Mouse (Mus musculus): Measurements from ENCODE around the gene Exosc1. TPM values are rescaled to one million over a fixed set of nuclear protein-coding genes. Genes with fewer than 3 reads are reported as not detected.

The Exosc1 gene
- 49.2 and 52.2 TPM in 2 replicates for polyA plus RNA-seq (2016; fragmentation: Nextera tagmentation; extraction: Ambion mirVana)

DNA sequence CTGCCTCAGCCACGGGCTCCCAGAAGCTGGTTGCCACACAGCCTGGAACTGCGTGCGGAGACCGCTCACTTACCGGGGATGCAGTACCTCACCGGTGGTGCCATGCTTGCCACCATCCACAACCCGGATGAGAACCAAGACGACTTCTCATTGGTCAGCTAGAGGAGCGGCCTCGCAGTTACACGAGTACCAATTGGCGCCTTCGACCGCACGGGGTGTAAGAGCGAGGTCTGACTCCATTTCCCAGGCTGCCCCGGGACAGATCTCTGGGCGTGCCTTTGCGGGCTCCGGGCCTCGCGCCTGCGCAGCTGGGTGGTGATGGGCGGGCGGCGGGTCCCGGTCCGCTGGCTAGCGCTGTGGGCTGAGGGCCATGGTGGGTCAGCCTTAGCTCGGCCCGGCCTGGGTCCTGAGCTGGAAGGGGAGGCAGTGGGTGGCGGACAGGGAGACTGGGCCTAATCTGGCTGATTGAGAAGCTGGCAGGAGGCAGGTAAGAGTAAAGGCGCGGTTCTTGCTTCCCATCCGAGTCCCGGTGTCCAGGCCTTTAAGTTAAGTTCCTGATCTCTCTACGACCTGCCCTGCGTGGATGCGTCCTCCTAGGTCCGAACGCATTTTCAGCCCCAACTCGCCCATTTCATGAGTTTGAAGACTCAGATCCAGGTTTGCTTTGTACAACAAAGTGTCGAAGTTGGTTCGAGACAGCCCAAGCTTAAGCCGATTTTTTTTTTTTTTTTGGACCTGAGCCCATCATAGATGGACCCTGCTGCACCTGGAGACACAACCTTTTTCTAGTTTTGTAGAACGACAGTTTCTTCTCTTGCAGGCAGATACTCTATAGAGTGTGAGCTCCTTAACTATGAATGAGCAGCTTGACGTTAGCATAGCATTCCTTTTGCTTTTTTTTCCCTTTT lies at the start of gene Exosc1, which contains the start of gene Zdhhc16:
TSS of gene Exosc1 (minus strand) at position 245 of the 908 bp plus-strand sequence.
TSS of gene Zdhhc16 (plus strand) at position 302 of the 908 bp plus-strand sequence.
- Histone ChIP-seq H3K36me3 (peaks cover 29% of the 10 kb centered on the region), H3K4me3 (peak within 1 kb of the TSS; percentile 80), H3K9ac (peak within 1 kb of the TSS; percentile 81), H3K27me3 (replicated peaks) (no peaks in the 10 kb centered on the region), H3K9me3 (replicated peaks) (no peaks in the 10 kb centered on the region), H3K27ac (ENCODE audit: poor library complexity, severe bottlenecking) (no peak within 1 kb of the TSS; the same call in 1 of the 2 replicates), H3K4me1 (replicated peaks) (peaks cover 13% of the 10 kb centered on the region), H3K4me2 (peak within 1 kb of the TSS; percentile 77)
- WGBS: under 1% methylated on average over 47 of the region's 47 CpGs
- ATAC-seq (ENCODE audit: insufficient number of reproducible peaks, low FRiP score): peak; percentile 100

- no peaks in the 10 kb centered on the region for H3K9me3 ChIP-seq (replicated peaks)
- H3K27me3 ChIP-seq (replicated peaks): no peaks in the 10 kb centered on the region
- peaks cover 16% of the 10 kb centered on the region for H3K4me1 ChIP-seq (replicated peaks)
- peak overlapping the region; percentile 85 for H3K4me2 ChIP-seq
- H3K4me3 ChIP-seq: peak overlapping the region; percentile 68
- peak overlapping the region; percentile 89 for H3K9ac ChIP-seq
- H3K36me3 ChIP-seq: no peaks in the 10 kb centered on the region
- peak overlapping the region; percentile 87 for H3K27ac ChIP-seq (ENCODE audit: poor library complexity, severe bottlenecking)
- ATAC-seq (ENCODE audit: insufficient number of reproducible peaks, low FRiP score): no peak
- 8% methylated on average over 4 of the region's 4 CpGs for WGBS
Observed at GRCm38 (mm10) chr19:41982791-41983150, 49.5 kb upstream of the Exosc1 start.

DNA sequence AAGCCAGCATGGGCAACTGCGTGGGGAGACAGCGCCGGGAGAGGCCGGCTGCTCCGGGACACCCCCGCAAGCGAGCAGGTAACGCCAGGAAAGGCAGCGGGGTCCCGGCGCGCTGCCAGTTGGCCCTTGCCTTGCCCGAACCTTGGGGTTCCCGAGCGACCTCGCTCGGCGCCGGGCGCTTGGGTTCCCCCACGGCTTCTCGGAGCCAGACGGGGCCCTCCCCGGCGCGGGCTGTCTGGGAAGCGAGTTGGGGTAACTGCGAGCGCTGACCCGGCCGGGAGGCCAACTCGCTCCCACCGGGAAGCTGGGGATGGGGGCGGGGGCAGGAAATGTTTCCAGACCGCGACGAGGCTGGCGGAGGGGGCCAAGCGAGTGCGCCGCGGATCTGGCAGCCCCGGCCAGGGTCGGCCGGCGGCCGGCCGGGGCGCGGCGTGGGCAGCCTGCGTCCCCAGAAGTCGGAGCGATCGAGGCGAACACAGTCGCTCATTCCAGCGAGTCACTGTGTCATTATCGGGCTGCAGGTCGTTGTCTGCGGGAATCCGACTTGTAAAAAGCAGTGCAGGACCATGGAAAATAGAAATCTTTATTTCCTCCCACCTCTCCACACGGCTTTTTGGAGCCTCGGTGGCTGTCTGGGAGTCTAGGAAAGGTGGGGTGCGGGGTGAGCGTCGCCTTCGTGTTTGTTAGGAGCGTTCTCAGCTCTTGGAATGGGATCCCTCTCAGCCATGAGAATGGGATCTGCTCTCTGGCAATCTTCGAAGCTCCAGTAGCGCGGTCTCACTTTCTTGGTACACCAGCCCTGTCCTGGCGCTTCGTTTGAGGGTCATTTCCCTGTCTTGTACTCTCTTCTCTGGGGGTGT lies 48.9 kb upstream of the Exosc1 start:
- under 1% methylated on average over 74 of the region's 74 CpGs for WGBS
- H3K27ac ChIP-seq (ENCODE audit: poor library complexity, severe bottlenecking): peak overlapping the region; percentile 87
- peak overlapping the region; percentile 68 for H3K4me3 ChIP-seq
- H3K27me3 ChIP-seq (replicated peaks): no peaks in the 10 kb centered on the region
- no peak for ATAC-seq (ENCODE audit: insufficient number of reproducible peaks, low FRiP score)
- H3K4me2 ChIP-seq: peak overlapping the region; percentile 85
- H3K9ac ChIP-seq: peak overlapping the region; percentile 89
- H3K4me1 ChIP-seq (replicated peaks): peaks cover 16% of the 10 kb centered on the region
- no peaks in the 10 kb centered on the region for H3K9me3 ChIP-seq (replicated peaks)
- H3K36me3 ChIP-seq: no peaks in the 10 kb centered on the region

- Histone ChIP-seq H3K36me3 (no peaks in the 10 kb centered on the region), H3K4me3 (peak within 1 kb of the TSS; percentile 68), H3K9me3 (replicated peaks) (no peaks in the 10 kb centered on the region), H3K4me1 (replicated peaks) (peaks cover 16% of the 10 kb centered on the region), H3K27ac (ENCODE audit: poor library complexity, severe bottlenecking) (peak within 1 kb of the TSS; percentile 87), H3K9ac (peak within 1 kb of the TSS; percentile 89), H3K4me2 (peak within 1 kb of the TSS; percentile 88), H3K27me3 (replicated peaks) (no peaks in the 10 kb centered on the region)
- no peak; the same call in 1 of the 2 replicates for ATAC-seq (ENCODE audit: insufficient number of reproducible peaks, low FRiP score)
- WGBS: 0% methylated on average over 33 of the region's 33 CpGs
Observed at GRCm38 (mm10) chr19:41981595-41981927, 48.3 kb upstream of the Exosc1 start, which contains the start of gene Ubtd1. Gene Ubtd1 (plus strand): TSS chr19:41981763.

- Histone ChIP-seq H3K36me3 (no peaks in the 10 kb centered on the region), H3K4me2 (peak within 1 kb of the TSS; percentile 88), H3K27ac (ENCODE audit: poor library complexity, severe bottlenecking) (peak within 1 kb of the TSS; percentile 87), H3K9me3 (replicated peaks) (no peaks in the 10 kb centered on the region), H3K4me1 (replicated peaks) (peaks cover 16% of the 10 kb centered on the region), H3K4me3 (peak within 1 kb of the TSS; percentile 68), H3K9ac (peak within 1 kb of the TSS; percentile 89), H3K27me3 (replicated peaks) (no peaks in the 10 kb centered on the region)
- under 1% methylated on average over 66 of the region's 68 CpGs for WGBS
- ATAC-seq (ENCODE audit: insufficient number of reproducible peaks, low FRiP score): peak; percentile 97
Observed at GRCm38 (mm10) chr19:41980819-41981594, 47.8 kb upstream of the Exosc1 start, which contains the start of gene Mms19. Gene Mms19 (minus strand): TSS chr19:41981157.

- peak overlapping the region; percentile 84 for H3K27ac ChIP-seq (ENCODE audit: poor library complexity, severe bottlenecking)
- H3K9me3 ChIP-seq (replicated peaks): no peaks in the 10 kb centered on the region
- WGBS: under 1% methylated on average over 16 of the region's 16 CpGs
- ATAC-seq (ENCODE audit: insufficient number of reproducible peaks, low FRiP score): no peak
- H3K36me3 ChIP-seq: no peaks in the 10 kb centered on the region
- peak overlapping the region; percentile 88 for H3K4me2 ChIP-seq
- H3K4me1 ChIP-seq (replicated peaks): peaks cover 16% of the 10 kb centered on the region
- H3K27me3 ChIP-seq (replicated peaks): no peaks in the 10 kb centered on the region
- peak overlapping the region; percentile 73 for H3K9ac ChIP-seq
- peak overlapping the region; percentile 68 for H3K4me3 ChIP-seq
Observed at GRCm38 (mm10) chr19:41980422-41980818, 47.2 kb upstream of the Exosc1 start.

DNA sequence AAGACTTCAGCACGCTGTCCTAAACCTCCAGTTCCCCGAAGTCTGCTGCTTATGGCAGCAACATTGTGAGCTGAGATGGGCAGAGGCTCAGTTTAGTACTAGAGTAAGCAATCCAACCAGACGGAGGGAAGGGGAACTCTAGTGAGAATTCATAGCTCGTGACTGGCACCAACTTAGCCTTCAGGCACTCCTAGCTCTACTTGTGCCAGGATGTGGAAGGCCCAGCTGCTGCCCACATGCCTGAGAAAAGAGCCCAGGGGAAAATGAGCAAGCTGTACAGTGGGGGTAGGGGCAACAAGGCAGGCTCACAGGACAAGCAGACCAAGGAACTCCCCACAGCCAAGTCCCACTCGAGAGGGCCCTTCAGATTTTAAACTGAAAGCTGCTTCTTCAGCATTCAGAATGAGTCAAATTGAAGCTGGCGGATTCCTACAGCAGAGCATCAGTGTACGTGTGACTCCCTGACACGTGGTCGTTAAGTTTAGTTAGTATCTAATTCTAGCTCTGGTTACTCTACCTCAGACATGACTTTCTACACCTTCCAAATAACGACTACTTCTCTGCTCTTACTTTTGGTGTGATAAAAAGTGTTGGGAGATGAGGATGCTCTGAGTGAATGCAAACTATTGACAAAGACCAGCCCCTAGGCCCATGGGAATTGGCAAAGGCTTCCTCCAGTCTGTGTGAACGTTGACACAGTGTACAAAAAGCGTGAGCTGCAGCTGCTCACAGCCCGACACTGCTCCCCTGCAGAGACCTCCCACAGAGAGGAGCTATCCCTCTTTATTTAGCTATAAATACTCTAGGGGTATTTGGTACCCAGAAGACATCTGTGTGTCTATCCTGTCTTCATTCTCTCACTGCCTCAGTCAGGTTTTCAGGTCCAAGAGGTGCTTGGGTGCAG lies 40.9 kb upstream of the Exosc1 start:
- Histone ChIP-seq H3K4me1 (replicated peaks) (peaks cover 5% of the 10 kb centered on the region; the same call in 1 of the 2 replicates), H3K9ac (no peak overlapping the region), H3K27ac (ENCODE audit: poor library complexity, severe bottlenecking) (no peak overlapping the region), H3K4me3 (no peak overlapping the region), H3K27me3 (replicated peaks) (no peaks in the 10 kb centered on the region), H3K4me2 (no peak overlapping the region), H3K36me3 (peaks cover 5% of the 10 kb centered on the region), H3K9me3 (replicated peaks) (no peaks in the 10 kb centered on the region)
- no peak for ATAC-seq (ENCODE audit: insufficient number of reproducible peaks, low FRiP score)
- 70% methylated on average over 13 of the region's 13 CpGs for WGBS

- no peak overlapping the region for H3K27ac ChIP-seq (ENCODE audit: poor library complexity, severe bottlenecking)
- H3K4me1 ChIP-seq (replicated peaks): peaks cover 5% of the 10 kb centered on the region; the same call in 1 of the 2 replicates
- H3K36me3 ChIP-seq: peaks cover 48% of the 10 kb centered on the region
- WGBS: 92% methylated on average over 7 of the region's 7 CpGs
- no peak for ATAC-seq (ENCODE audit: insufficient number of reproducible peaks, low FRiP score)
- H3K4me2 ChIP-seq: no peak overlapping the region
- no peaks in the 10 kb centered on the region for H3K27me3 ChIP-seq (replicated peaks)
- H3K9ac ChIP-seq: no peak overlapping the region
- H3K4me3 ChIP-seq: no peak overlapping the region
- no peaks in the 10 kb centered on the region for H3K9me3 ChIP-seq (replicated peaks)
Observed at GRCm38 (mm10) chr19:41969618-41970017, 36.4 kb upstream of the Exosc1 start.

DNA sequence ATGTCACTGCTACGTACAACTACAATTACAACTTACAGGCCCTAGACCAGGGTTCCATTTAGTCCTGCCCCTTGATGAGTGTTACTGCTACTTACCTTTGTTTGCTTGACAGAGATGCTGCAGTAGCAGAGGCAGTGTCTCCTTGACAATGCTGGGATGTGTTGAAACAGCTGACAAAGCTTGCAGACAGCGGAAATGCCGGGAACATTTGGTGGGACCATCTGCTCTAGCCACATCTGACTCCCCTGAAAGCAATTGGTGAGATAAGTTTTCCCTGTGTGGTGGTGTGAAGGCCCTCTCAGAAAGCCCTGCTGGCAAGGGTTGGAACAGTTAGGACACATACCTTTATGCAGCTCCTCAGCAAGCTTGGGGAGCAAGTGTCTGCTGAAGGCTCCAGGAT lies 20.4 kb upstream of the Exosc1 start:
- no peaks in the 10 kb centered on the region for H3K4me1 ChIP-seq (replicated peaks)
- H3K4me3 ChIP-seq: no peak overlapping the region
- WGBS: 88% methylated on average over 3 of the region's 3 CpGs
- H3K9me3 ChIP-seq (replicated peaks): no peaks in the 10 kb centered on the region
- no peak for ATAC-seq (ENCODE audit: insufficient number of reproducible peaks, low FRiP score)
- no peak overlapping the region for H3K27ac ChIP-seq (ENCODE audit: poor library complexity, severe bottlenecking)
- H3K9ac ChIP-seq: no peak overlapping the region
- no peaks in the 10 kb centered on the region for H3K27me3 ChIP-seq (replicated peaks)
- H3K4me2 ChIP-seq: no peak overlapping the region
- peaks cover 97% of the 10 kb centered on the region for H3K36me3 ChIP-seq

DNA sequence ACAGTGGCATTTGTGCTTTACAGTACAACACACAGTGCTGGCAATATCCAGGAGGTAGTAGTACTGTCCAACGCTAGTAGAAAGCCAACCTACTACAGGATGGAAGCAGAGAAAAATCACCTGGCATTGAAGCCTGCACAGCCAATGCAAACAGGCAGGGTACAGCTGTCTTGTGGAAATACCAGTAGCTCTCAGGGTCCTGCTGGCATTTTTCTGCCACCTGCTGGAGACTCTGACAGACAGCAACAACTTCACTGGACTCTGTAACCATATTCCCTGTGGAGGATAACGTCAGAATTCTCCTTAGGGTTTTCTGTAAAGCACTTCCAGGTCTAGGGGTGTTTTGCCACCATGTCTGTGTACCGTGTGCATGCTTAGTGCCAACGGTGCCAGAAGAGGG lies 19.1 kb upstream of the Exosc1 start:
- H3K27me3 ChIP-seq (replicated peaks): no peaks in the 10 kb centered on the region
- no peak for ATAC-seq (ENCODE audit: insufficient number of reproducible peaks, low FRiP score)

More for the DNA sequence above, 19.1 kb upstream of the Exosc1 start:
- Histone ChIP-seq H3K4me1 (replicated peaks) (no peaks in the 10 kb centered on the region), H3K4me2 (no peak overlapping the region), H3K27ac (ENCODE audit: poor library complexity, severe bottlenecking) (no peak overlapping the region), H3K9ac (no peak overlapping the region), H3K36me3 (peaks cover 99% of the 10 kb centered on the region), H3K9me3 (replicated peaks) (no peaks in the 10 kb centered on the region), H3K4me3 (no peak overlapping the region)
- WGBS: 76% methylated on average over 4 of the region's 4 CpGs

Measured in heart, embryonic 12.5 days (tissue).